Mouse (Mus musculus) stomach, postnatal 0 days (tissue): Measurements from ENCODE around the gene 0610010F05Rik.

ENCODE experiments used
- CTCF ChIP-seq: IDR thresholded peaks from 2 replicates; pipeline ENCODE4 v1.5.1; 2016; ENCODE audit warnings: antibody characterized with exemption, low read depth, mild to moderate bottlenecking, moderate library complexity
- EP300 ChIP-seq: optimal IDR thresholded peaks from 2 replicates; pipeline ENCODE3; 2016; ENCODE audit warnings: antibody characterized with exemption

DNA sequence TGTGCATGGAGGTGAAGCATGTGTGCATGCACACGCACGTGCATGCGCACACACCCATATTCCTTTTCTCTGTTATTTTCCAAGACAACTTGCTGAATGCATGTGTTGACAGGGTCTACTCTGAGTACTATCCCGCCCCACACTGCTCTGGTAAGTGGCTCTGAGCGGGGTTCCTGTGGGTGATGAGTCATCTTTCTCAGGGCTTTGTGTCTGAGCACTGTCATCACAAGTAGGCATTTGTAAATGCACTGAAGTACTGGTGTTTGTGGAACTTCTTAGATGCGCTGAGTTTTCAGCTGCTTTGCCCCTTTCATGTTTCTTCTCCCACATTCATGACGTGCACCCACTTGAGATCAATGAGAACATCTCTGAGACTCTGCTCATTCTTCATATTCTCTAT, 63.3 kb downstream of the 0610010F05Rik start:
- TF ChIP-seq CTCF (no peak), EP300 (no peak)
